Mouse (Mus musculus) c-Kit-positive CD71-positive TER-119-positive erythroid progenitor cells, embryonic 14.5 days (primary cell): Measurements from ENCODE around the gene Adam19.

Experiments
- DNase-seq: peaks from one replicate; pipeline ENCODE4 v3.0.0-alpha.2; 2013; ENCODE audit warnings: low spot score

Adam19 gene

DNA sequence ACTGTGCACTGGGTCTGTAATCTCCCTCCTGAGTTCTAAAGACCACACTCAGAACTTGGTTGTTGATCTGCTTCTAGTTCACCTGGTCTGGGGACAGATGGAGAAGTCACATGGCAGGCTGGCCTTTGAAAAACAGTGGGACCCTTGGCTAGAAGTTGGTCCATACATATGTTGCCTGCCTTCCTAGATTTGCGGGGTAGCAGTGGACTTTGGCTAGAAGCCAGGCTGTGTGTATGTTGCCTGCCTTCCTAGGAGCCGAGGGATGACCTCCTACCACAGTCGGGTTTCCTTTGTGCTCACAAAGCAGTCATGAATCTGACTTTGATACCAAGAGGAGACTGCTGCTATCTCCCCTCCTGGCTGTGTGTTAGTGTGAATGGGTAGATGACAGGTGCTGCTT lies 41.3 kb downstream of the Adam19 start:
- no peak for DNase-seq

DNA sequence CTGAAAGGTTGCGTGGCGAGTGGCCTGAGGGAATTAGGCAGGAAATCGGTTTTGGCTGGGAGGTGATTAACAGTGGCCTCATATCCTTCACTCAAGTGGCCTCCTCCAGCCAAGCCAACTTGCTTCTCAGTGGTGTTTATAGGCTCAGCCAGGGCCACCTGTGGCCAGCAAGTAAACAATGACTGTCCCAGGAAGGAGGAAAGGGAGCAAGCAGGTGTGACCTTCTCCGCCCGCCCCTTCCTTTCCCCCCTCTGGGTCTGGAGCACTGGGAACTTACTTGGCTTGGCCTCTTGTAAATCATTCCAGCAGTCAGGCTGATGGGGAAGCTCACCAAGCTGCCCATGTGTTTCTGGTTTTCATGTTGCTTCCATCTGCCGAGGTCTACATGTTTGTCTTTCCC lies 46.3 kb downstream of the Adam19 start:
- no peak for DNase-seq

DNA sequence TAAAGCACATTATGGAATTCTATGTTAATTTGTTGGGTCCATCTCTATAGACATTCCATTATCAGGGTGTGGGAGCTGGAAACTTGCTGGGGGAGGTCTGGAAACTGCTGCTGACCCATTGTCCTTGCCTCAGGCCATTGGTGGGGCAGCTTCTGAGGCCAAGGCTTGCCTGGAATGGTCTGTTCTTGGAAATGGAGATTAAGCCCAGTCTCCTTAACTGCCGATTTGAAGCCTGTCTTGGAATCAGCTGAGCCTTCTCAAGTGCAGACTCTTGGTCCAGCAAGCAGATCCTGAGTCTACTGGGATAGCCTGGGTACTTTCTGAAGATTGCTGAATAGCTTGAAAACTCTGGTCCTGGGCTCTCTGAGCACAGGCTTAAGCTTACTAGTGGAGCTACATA lies 51.3 kb downstream of the Adam19 start:
- DNase-seq, result no peak

DNA sequence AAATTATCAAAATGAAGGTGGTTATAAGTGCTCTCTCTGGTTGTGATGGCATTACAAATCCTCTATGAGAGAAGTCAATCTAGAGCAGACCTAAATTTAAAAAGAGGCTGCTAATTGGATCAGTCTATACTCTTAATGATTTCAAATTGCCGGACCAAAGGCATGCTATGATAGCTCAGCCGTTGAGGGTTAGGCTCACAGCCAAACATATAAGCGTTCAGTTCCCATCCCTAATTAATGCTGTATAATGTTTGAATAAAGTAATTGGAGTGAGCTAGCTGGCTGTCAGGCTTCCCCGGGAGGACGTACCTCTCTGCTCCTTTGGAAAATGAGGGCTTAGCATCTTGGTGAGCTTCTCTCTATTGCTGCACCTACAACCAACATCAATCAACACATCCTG lies 53.4 kb downstream of the Adam19 start:
- DNase-seq, result no peak

DNA sequence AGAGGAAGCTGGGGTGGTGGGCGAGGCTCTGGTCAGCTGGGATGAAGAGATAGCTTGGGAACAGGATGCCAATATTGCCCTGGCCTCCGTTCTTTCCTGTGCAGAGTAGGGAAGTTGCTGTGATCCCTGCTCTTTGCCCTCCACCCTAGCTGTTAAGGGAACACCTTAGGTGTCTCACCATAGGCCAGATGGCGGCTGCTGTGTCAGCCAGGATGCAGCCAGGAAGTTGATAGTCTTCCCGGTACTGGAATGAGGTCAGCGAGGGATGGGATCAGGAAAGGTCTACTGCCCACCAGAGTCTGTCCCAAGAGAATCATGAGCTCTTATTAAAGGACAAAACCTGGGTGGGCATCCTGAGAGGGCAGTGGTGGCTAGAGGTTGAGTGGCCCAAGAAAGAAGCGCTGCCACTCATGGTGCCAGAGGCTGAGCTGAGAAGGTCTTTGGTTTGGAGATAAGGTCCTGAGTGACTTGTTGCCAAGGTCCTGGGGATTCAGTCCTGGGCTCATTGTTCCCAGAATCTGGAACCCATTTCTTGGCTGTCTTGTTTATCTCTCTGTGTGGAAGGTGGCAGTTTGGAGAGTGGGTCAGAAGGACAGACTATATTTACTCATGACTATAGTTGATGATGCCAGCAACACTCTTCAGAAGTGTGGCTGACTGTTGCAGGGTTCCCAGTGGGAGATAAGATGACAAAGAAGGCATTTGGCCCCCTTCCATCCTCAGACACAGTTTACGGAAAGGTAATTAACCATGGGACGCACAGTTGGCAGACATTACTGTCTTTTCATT lies 54.6 kb downstream of the Adam19 start:
- no peak for DNase-seq

DNA sequence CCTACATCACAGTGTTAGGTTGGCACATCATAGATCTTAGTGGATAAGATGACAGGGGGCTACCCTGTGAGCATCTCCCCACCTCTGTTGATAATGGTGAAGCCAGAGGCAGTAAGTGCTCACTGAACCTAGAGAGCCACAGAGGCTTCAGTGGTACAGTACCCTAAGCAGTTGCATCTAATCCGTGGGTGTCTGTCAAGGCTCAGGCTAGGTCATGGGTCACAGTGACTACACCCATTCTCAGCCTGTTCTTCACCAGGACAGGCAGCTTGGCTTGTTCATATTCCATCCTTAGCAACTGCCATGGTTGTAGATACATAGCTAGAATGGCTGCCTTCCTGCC lies 55.1 kb downstream of the Adam19 start:
- DNase-seq, result no peak

DNA sequence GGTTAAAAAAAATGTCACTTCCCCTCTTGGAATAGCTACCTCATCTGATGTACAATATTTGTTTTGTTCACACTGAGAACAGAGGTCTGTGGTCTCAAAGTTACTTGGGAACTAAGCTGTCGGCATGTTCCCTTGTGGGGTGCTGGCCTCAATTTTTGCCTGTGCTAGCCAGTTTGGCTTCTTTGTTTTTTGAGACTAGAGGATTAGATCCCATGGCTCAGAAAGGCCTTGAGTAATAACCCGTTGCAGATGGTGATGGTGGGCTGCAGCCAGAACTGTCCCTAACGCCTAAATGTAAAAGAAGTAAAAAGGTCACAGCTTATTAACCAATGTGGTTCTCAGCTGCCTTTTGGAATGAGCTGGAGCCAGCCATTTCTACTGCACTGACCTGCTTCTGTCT lies 57.4 kb downstream of the Adam19 start:
- no peak for DNase-seq

DNA sequence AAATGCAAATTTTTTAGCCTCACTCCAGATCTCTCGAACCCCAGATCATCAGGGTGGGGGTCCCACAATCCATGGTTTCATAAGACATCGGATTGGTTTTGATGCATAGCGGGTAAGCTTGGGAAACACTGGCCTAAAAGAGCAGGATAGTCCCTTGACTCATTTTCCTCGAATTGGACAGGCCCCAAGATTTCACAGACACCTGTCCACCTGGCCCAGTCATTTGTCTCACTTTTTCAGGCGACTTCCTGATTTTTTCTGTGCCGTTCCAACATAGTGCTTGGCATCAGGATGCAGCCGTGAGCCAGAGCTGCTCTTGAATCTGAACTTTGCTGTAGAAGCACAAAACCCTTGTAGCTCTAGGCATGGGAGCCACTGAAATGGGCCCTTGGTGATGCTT lies 58.4 kb downstream of the Adam19 start:
- DNase-seq, result no peak

DNA sequence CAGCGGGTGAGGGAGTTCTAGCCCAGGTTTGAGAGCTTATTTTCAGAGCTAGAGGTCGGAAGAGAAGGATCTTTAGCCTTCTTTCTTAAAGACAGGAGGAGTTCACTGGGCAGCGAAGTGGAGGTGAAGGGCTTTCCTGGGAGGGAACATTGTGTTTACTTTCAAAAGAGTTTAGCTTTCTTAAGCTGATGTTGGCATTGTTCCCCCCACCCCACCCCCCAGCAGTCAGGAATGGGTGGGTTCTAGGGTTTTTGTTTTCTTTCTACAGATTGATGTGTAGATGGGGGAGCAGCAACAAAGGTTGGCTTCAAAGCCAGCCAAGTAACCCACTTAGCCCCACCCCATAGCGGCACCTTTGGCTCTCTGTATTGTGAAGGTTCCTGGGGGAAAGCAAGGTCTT lies 59.2 kb downstream of the Adam19 start:
- no peak for DNase-seq

DNA sequence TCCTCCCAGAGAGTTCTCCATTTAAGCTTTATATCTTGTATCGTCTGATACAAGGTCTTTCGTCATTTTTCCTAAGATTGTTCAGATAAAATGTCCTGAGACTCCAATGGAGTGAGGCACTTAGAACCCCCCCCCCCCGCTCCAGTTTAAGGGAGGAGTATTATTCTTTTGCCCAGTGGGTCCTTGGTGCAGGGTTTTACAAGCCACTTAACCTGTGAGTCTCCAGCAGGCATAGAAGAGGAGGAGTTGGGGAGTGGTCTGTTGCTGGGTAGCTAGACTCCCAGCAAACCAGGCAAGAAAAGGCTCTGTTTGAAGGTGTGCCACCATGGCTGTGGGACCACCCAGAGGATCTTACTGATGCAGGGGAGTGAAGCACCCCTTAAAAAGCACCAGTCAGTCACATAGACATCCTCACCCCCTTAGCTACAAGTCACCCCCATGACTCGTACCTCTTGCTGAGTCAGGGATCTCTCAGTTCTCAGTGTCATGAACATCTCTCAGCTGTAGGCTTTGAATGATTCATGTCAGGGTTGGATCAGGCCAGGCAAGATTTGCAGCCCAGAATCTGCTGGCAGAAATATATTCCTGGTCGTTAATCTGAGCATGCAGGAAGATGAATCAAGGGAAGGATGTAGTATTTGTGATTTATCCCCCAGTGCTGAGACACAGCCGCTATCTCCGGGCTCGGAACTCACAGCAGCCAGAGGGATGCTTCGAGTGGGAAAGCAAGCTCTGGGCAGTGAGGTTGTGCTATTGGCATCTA lies 59.8 kb downstream of the Adam19 start:
- DNase-seq, result no peak

DNA sequence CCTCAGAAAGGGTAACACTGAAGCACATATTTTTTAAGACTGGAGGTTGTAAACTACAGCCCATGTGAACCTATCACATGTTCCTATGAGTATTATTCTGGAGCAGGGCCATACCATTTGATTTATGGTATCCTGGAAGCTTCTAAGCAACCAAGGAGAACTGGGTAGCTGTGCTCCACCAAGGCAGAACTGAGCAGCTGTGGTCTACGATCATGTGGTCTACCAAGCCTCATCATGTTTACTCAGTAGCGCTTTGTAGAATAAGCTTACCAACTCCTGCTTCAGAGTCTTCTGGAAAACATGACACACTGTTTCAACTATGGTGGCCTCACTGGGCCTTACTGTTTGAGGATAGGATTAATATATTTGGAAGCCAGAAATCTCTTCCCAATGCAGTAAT lies 60.7 kb downstream of the Adam19 start:
- DNase-seq, result no peak

DNA sequence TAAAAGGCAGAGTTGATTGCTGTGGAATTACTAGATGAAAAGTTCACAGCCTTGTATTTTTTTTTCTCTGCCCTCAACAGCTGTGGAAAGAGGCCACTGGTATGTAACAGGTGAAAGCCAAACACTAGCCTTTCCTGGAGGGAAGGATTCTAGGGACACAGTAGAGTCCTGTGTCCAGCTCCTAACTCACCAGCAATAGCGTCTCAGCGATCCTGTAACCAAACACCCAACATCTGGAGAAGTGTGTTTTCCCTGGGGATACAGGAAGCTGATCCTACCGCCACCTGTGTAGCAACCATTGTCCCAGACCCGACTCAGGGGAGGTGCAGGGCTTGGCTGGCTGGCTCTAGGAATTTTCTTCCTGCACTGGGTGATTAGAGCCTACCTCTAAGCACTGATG lies 63.8 kb downstream of the Adam19 start:
- DNase-seq, result no peak

DNA sequence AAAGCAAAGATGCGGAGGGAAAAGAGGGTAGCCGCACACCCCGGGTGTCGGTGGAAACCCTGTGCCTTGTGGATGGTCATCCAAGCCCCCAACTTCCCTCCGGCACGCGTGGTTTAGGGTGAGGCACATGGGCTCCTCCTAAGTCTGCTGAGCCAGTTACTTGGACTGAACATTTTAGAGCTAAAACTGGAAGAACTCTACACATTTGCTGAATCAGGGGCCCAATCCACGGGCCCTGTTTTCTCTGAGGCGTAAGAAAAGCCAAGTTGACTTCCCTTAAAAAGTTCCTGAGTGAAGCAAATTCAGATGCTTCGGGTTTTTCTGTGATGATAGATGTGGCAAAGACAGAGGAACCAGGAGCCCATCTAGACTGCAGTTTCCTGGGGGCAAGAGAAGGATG lies 64.3 kb downstream of the Adam19 start:
- DNase-seq, result no peak

DNA sequence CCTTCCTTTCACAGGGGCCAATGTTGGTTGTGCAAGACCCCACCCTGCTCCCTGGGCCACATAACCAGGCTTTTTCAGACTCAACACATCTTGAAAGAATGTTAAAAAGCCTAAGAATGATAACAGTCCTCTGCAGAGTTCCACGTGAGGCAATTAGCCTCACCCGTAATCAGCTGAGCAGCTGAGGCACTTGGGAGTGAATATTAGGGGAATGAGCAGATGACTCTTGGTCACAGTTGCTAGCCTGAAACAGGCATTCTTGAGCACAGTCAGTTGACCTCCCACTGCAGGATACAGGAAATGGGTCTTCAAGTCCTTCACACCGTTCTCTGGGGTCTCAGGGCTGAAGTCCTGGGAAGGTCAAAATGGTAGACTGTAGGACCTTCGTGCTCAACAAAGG lies 65.9 kb downstream of the Adam19 start:
- DNase-seq, result no peak

DNA sequence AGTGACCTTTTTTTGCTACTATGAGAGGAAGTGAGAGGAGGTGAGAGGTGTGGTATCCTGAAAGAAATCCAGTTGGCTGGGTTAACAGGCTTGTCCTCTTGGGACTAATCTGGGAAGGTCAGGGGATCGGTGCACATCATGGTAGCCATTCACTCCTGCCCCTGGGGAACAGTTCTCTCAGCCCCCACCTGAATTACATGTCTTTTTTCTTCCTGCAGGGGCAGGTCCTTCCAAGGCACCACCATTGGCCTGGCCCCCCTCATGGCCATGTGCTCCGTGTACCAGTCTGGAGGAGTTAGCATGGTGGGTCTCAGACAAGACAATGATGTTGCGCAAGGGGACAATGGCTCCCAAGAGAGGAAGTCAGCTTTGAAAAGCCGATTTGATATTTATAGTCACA lies 67.1 kb downstream of the Adam19 start:
- no peak for DNase-seq

DNA sequence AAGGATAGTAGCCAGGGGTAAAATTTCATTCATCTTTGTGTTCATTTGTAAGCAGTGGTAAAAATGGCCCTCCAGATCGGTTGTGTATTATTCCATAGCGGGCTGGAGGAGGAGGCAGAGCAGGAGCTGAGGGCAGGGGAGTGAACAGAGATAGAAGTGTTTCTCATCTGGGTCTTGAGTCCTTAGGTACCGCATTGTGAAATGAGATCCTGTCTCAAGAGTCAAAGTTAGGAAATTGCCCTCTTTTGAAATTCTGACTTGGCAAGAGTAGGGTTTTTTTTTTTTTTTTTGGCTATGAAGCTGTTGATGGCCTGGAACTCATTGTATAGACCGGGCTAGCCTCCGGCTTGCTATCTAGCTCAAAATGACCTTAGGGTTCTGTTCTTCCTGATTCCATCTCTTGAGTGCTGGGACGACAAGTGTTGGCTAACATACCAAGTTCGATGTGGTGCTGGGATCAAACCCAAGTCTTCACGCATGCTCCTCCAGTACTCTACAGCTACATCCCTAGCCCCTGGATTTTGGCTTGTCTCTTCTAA lies 67.6 kb downstream of the Adam19 start:
- no peak for DNase-seq

DNA sequence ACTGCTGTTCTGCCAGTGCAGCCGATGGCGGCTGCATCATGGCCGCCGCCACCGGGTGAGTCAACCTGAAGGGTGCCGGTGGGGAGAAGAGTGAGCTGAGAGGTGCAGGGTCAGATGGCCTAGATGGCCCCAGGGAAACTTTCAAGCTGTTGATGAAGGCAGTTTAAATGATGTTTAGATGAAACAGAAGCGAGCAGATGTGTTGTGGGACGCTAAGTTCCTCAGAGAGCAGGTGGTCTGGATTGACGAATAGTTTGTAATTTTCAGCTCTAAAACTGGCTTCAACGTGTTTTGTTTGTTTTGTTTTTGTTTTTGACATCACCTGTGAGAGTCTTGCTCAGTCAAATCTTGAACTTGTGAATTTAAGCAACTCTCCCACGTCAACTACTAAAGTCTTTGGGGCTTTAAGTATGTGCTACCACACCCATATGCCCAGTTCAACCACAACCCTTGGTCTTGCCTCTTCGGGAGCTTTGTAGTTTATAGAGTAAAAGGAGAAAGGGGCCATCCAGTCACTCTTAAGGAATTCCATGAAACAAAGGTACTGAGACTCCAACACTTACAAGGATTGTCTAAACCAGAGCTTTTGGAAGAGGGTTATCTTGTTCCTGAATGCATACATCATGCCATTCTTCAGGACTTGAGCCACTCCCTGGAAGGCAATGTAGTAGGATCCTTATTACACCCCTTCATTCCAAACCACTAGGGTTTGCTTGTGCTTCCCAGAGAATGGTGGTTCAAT lies 69.5 kb downstream of the Adam19 start:
- no peak for DNase-seq

DNA sequence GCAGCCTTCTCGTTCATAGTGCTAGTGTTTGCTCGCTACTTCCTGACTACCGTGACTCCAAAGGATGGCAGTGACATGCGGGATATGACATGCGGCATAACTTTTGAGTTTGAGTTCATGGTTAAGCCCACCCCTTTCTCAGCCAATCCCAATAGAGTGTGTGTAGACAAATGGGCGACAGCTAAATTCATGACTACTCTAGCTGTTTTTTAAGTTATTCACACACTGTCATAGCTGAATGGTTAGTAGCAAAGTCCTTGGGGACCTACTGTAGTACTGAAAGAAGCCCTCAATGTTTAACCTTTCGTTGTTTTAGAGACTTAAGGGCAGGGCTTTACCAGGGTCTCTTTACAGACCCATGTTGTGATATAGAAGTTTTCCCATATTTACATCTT lies 70.0 kb downstream of the Adam19 start:
- no peak for DNase-seq

DNA sequence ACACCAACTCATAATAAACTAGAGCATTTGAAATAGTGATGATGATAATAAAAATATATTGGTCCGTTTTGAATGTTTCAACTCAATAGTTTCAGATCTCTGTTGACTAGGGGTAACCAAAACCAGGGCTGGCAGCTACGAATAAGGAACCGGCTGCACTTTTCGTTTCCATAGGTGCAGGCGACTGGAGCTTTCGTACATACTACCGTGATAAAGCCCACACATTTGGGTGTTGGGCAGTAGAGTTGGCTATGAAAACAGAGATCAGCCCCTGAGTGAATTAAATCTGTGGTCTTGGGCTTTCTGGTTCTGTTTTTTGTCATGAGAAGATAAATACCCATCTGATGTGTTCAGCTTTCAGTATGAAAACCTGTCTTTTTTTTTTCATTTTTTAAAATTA lies 70.5 kb downstream of the Adam19 start:
- no peak for DNase-seq

DNA sequence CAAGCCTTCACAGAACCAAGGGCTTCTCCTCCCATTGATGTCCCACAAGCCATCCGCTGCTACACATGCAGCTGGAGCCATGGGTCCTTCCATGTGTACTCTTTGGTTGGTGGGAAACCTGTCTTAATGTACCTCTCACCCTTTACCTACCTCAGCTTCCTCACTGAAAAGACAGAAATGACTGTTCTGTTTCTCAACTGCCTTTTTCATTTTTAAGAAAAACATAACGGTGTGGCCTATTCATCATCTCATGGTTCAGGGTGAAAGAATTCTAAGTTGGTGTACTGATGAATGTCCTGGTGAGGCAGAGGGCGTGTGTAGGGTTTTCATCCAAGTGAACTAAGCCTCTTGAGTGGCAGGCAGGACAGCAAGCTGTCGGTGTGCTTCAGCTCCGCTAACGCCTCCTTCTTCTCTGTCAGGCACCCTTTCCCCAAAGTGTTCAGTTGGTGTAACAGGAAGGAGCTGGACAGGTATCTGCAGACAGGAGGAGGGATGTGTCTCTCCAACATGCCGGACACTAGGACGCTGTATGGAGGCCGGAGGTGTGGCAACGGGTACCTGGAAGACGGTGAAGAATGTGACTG lies 71.1 kb downstream of the Adam19 start:
- DNase-seq, result no peak

DNA sequence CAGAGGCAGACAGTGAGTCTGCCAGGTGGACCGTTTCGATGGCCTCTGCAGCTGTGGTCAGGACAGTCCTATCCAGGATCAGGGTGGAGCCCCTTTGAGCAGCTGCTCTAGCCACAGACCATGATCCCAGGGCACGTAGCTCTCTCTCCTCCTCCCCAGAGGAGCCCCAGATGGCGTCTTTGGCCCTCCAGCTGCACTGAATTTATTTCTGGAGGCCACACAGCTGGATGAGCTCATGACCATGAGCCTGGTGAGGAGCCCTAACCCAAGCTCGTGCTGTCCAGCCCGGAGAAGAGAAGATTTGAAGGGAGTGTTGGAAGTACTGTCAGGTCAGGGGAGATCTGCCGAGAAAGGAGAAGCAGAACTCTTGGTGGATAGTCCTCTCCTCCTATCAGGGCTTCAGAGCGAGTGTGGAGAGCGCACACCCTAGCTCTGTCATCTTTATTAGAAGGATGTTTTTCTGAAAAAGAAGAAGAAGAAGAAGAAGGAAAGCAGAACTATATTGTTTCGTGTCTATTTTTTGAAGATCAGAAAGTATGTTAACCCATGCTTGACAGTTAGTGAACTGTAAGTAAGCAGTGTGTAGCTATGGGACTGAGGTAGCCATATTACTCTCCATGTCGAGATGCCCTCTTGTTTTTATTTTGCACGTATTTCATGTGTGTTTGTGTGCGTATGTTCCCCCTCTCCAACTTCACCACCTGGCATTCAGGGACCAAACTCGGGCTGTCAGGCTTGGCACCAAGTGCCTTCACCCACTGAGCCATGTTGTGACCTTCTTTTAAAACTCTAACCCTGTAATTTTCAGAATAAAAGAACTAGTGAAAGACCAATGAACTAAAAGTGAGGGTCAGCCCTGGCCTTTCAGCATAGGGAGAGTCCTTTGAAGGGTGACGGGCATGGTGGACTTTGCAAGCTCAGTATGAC lies 72.1 kb downstream of the Adam19 start:
- DNase-seq, result no peak
